Mouse (Mus musculus) gastrocnemius, postnatal 25 days (tissue): ENCODE measurements around the gene Runx3. TPM values are rescaled to one million over a fixed set of nuclear protein-coding genes. Genes with fewer than 3 reads are reported as not detected.

Experiments used
- DNase-seq: peaks from one replicate; pipeline ENCODE4 v3.0.0; 2022
- total RNA-seq, 2 experiments: library from RNA; stranded (reverse); gene quantifications; 1 replicate in 1 of 2; 2 replicates in 1 of 2; pipeline ENCODE4 v1.2.3; 2021

Runx3 gene
- total RNA-seq, 2 experiments from 2014 or later = 0.11 TPM; not detected in 1

DNA sequence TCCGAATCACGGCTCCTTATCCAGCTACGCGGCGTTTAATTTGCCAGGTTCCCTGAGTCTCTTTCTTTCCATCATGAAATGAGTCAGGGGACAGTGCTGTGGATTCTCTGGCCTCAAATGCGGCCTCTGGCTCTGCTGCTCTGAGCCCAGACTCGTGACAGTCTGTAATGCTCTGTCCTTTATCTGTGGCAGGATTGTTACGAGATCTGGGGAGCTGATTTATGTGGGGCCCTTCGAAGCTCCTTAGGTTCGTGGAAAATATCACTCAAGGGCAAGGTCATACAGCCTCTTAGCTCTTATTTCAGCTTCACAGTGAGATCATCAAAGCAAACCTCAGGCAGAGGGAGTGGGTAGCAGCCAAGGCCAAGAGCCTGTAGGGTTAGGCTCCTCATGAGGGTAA lies 6.2 kb upstream of the Runx3 start:
- no peak for DNase-seq

- DNase-seq = no peak
Measured at GRCm38 (mm10) chr4:135115426-135116170, 4.9 kb upstream of the Runx3 start.

DNA sequence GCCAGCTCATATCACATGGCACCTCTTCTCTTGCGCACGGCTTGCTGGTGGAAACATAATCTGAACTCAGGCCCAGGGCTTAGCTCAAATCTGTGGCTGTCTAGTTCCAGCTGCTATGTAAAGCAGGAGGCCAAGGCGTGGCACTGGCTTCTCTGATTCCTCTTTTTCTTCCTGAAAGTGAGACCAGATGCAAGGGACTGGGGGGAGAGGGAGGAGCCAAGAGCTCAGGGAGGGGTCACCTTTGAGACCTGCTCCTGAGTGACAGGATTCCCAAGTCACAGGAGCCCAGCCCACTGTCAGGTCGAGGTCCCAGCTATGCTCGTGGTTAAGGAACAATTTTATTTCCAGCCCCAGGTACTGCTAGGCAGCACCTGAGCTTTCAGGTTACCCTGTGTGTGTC lies 4.1 kb upstream of the Runx3 start:
- DNase-seq = no peak

DNA sequence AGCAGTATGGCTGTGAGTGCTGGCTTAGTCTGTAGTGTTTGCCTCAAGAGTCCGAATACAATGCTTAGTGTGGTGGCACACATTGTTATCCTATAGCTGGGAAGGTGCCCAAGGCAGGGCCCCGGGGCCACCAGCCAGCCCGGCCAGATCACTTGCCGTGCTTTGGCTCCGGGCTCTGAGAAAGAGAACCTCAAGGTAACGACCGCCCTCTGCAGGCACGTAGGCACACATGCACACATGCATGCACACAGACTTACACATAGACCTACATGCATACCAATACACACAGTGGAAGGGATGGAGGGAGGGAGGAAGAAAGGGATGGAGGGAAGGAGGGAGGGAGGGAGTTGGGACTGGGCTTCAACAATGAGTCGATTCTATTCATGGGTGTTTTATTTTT lies 2.6 kb upstream of the Runx3 start:
- DNase-seq = no peak

GRCm38 (mm10) chr4:135118855-135119474 lies 1.5 kb upstream of the Runx3 start:
- DNase-seq = no peak

- no peak for DNase-seq
Measured at GRCm38 (mm10) chr4:135123721-135124120, 3.3 kb downstream of the Runx3 start.

DNA sequence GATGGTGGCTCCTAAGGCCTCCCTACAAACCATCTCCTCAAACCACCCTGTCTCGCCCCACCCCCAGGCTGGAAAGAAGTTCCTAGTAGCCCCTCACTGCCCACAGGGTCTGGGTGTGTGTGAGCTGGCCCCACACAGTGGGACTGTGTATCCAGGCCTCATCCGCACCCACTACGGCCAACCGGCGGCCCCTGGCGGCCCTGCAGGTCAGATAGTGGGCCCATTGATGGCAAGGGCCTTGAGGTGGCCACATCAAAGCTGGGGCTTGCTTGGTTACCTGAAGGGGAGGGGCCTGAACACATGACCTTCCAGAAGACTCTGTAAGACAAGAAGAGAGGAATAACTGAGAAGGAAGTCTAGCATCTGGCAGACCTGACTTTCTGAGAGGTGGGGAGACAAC lies 4.3 kb downstream of the Runx3 start:
- no peak for DNase-seq

DNA sequence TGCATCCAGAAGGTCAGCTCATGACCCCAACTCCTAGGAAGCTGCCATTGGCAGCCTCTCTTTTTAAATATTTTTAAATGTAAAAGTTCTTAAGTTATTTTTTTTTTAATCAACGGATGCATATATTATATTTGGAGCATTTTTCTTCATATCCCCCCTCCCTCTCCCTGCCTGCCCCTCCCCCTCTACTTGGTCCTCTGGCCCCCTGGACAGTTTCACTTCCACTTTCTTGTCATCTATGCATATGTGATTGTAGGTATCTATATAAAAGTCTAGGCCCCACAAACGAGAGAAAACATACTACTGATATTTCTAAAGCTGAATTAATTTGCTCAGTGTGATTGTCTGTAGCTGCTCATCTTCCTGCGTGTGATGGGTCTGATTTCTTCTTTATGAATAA lies 4.7 kb downstream of the Runx3 start:
- DNase-seq = no peak

- DNase-seq = no peak
Measured at GRCm38 (mm10) chr4:135126385-135126784, 5.9 kb downstream of the Runx3 start.

GRCm38 (mm10) chr4:135128841-135129520 lies 8.5 kb downstream of the Runx3 start:
- no peak for DNase-seq

- DNase-seq = no peak
Measured at GRCm38 (mm10) chr4:135130156-135130555, 9.7 kb downstream of the Runx3 start.

GRCm38 (mm10) chr4:135131145-135131544 lies 10.7 kb downstream of the Runx3 start:
- DNase-seq = no peak

GRCm38 (mm10) chr4:135132797-135133196 lies 12.3 kb downstream of the Runx3 start:
- no peak for DNase-seq

- no peak for DNase-seq
Measured at GRCm38 (mm10) chr4:135133711-135134110, 13.3 kb downstream of the Runx3 start.

GRCm38 (mm10) chr4:135135331-135135730 lies 14.9 kb downstream of the Runx3 start:
- no peak for DNase-seq

GRCm38 (mm10) chr4:135136202-135136601 lies 15.8 kb downstream of the Runx3 start:
- no peak for DNase-seq

DNA sequence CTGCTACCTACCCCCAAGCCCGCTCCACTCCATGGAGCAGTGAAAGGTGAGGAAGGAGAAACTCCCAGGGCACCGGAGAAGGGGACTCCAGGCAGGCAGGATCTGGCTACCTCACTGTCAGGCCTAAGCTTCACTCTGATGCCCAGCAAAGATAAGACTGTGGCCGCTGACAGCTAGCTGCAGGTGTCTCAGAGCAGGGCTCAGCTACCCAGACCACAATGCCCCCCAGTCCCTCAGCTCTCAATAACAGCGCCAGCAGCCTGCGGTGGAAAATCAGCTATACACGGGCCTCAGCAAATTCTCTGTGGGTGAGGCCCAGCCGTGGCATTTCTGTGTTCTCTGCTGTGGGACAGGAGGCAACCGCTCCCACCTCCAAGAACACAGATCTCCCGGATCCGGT lies 16.2 kb downstream of the Runx3 start:
- no peak for DNase-seq

- no peak for DNase-seq
Measured at GRCm38 (mm10) chr4:135140647-135141515, 20.4 kb downstream of the Runx3 start.

DNA sequence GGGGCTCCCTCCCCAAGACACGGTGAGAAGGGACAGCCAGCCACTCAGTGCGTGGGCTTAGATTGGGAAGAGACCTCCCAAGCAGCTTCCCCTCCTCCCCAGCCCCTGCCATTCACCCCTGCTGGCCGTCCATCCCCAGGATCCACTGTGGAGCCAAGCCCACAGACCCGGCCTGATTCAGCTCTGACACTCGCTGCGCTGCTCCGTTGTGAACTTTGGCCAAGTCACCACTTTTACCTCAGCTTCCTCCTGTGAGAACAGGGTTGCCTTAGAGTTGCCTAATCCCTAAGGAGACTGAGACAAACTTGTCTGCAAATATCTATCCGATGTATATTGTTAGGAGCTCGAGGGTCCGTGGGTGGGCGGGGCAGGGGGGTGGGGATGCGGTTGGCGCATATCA lies 21.3 kb downstream of the Runx3 start:
- no peak for DNase-seq

DNA sequence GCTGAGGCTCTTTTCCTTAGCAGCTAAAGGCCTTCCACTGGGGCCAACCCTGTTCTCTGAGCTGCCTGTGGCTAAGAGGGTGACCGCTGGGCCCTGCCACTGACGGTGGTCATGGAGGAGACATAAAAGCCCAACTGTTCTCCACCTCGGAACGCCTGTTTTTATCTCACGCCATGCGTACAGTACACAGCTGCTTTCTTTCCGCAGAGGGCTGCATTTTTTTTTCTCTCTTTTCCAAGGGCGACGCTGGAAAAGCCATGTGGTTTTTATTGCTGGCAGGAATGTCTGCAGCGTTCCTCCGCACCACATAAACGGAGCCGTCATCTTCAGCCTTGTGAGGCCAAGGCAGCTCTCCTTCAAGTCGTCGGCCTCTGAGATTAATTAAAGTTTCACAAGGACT lies 26.3 kb downstream of the Runx3 start:
- no peak for DNase-seq

- no peak for DNase-seq
Measured at GRCm38 (mm10) chr4:135148660-135149059, 28.2 kb downstream of the Runx3 start.

GRCm38 (mm10) chr4:135150031-135150801 lies 29.8 kb downstream of the Runx3 start:
- DNase-seq = peak; percentile 47
